Mouse (Mus musculus) small intestine, adult 2 months (tissue): Measurements from ENCODE around the gene Thap3.

ENCODE experiments used
- CTCF ChIP-seq: fragments of 200-500 bp; IDR thresholded peaks from 2 replicates; pipeline ENCODE4 v1.5.1; 2012; ENCODE audit warnings: low read depth, mild to moderate bottlenecking, control low read depth, inconsistent platforms, low read length, moderate library complexity, mixed read lengths; ENCODE audit not compliant: insufficient replicate concordance, insufficient read length; ENCODE audit errors: extremely low read depth
- POLR2A ChIP-seq: fragments of 200-500 bp; IDR thresholded peaks from 2 replicates; pipeline ENCODE4 v1.6.1; 2012; ENCODE audit warnings: low read depth, mild to moderate bottlenecking, control low read depth, inconsistent platforms, low read length, moderate library complexity

DNA sequence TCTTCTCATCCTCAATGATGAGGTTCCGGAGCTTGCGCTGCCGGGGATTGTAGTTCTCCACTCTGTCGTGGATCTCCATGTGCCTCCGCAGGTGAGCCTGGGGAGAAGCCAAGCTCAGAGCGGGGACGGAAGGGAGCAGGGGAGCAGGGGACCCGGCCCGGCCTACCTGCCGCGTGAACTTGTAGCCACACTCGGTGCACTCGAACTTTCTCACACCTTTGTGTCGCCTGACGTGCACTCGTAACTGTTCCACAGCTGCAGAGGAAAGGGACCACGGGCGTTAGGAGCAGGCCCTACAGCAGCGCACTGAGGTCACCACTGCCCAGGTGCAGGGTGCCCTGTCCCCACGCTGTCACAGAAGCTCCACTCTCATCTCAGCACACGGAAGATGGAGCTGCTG, 31.2 kb upstream of the Thap3 start:
- TF ChIP-seq POLR2A: no peak
- TF ChIP-seq CTCF: no peak
